39 mouse cellular contexts compared by ENCODE assay signal in genomic region chr2:104699659-104700058, GRCm38 (mm10). TPM values are rescaled to one million over a fixed set of nuclear protein-coding genes. Genes with fewer than 3 reads are reported as not detected.
DNase-seq lines count a peak whose midpoint lies in the region; TF ChIP-seq lines count a peak whose summit lies in the region.
"Had no signal": no experiment of that assay in that cellular context is flagged by ENCODE, and none has a peak within 500 bp of the region (broad histone marks: within the 10 kb centered on the region; RNA-seq: fewer than 3 reads in every experiment).

No protein-coding gene starts in this region.

- peak; percentile 37 for DNase-seq in gastrocnemius, adult 2 months
- no peak for DNase-seq in gastrocnemius, postnatal 25 days
- peak; percentile 50 for DNase-seq in urinary bladder, postnatal 14 days (ENCODE audit: low spot score)
- no peak for DNase-seq in urinary bladder, adult 2 months (ENCODE audit: low spot score)
- peak; percentile 19 for DNase-seq in forelimb bud, embryonic 11.5 days (ENCODE audit: low read depth, low spot score)
- DNase-seq in MN1 (ENCODE audit: low spot score), result no peak
- DNase-seq in heart, adult 9 months (ENCODE audit: low spot score in 2 of 2), result no peak
- DNase-seq: adrenal gland, postnatal 36 days; cerebellum, adult 18-20 months; cerebellum, postnatal 25 days; forebrain, postnatal 0 days; heart, adult 18-20 months; heart, postnatal 10 days; kidney, adult 8-10 months; kidney, postnatal 14 days; layer of hippocampus, adult 9-11 months; retina, postnatal 1 day; right cerebral cortex, postnatal 14 days; thymus, adult 2 months; thymus, postnatal 36 days had no signal

- intact Hi-C loops in gastrocnemius, adult 2 months (cut with DNase I), result no loop called here

- H3K4me3 ChIP-seq in gastrocnemius, adult 2 months, result peak overlapping the region; percentile 41
- H3K4me3 ChIP-seq: embryonic facial prominence, embryonic 12.5 days; erythroblast, embryonic 14.5 days; forebrain, embryonic 12.5 days; heart, embryonic 13.5 days; intestine, embryonic 15.5 days; lung, embryonic 15.5 days; midbrain, embryonic 10.5 days; midbrain, embryonic 15.5 days; neural tube, embryonic 15.5 days; stomach, embryonic 15.5 days had no signal

- H3K27ac ChIP-seq in gastrocnemius, adult 2 months, result peak overlapping the region; percentile 44
- H3K27ac ChIP-seq: embryonic facial prominence, embryonic 12.5 days; forebrain, embryonic 12.5 days; heart, embryonic 13.5 days; intestine, embryonic 15.5 days; lung, embryonic 15.5 days; midbrain, embryonic 10.5 days; midbrain, embryonic 15.5 days; neural tube, embryonic 15.5 days; stomach, embryonic 15.5 days had no signal

- peak; percentile 14; the same call in 1 of the 2 replicates for TF ChIP-seq CTCF in gastrocnemius, adult 2 months (IDR thresholded peaks at IDR 0.05)

RNA-seq across cellular contexts. Expression of gene Tcp11l1, which starts 12.3 kb away (rescaled TPM):
- 1 to 10 TPM; 8.6 to 9.2 TPM for total RNA-seq in gastrocnemius, adult 2 months (2021)
- total RNA-seq in gastrocnemius, postnatal 25 days (2021), result 1 to 10 TPM; 4.4 to 7.1 TPM
- polyA plus RNA-seq in urinary bladder, adult 2 months (2012; rRNA removed), result 11.4 and 13.8 TPM in 2 replicates

RNA-seq across cellular contexts. Expression of gene Pin1rt1, which starts 16.5 kb away (rescaled TPM):
- total RNA-seq in gastrocnemius, adult 2 months (2021), result not detected
- not detected for total RNA-seq in gastrocnemius, postnatal 25 days (2021)
- polyA plus RNA-seq in urinary bladder, adult 2 months (2012; rRNA removed), result not detected in 2 replicates
- total RNA-seq: adrenal gland, adult 18-20 months; adrenal gland, postnatal 36 days; forebrain, postnatal 0 days; gastrocnemius, adult 8-10 months; heart, adult 18-20 months; heart, postnatal 10 days; left cerebral cortex, postnatal 10 days; megakaryocyte progenitor cell, adult 5-6 weeks had no signal
- polyA plus RNA-seq: brain, embryonic 14.5 days; erythroblast, embryonic 14.5 days; forebrain, embryonic 12.5 days; forebrain, postnatal 0 days; heart, embryonic 13.5 days; hindbrain, embryonic 11.5 days; intestine, embryonic 15.5 days; limb, embryonic 11.5 days; liver, embryonic 11.5 days; liver, embryonic 16.5 days; lung, embryonic 15.5 days; midbrain, embryonic 10.5 days; stomach, embryonic 15.5 days; thymus, adult 2 months had no signal

RNA-seq across cellular contexts. Expression of gene Depdc7, which starts 43.0 kb away (rescaled TPM):
- total RNA-seq in gastrocnemius, adult 2 months (2021), result 1 to 10 TPM; 1.5 to 1.7 TPM
- 1 to 10 TPM; 1.4 to 1.9 TPM for total RNA-seq in gastrocnemius, postnatal 25 days (2021)
- polyA plus RNA-seq in urinary bladder, adult 2 months (2012; rRNA removed), result 11.2 and 15.3 TPM in 2 replicates
- polyA plus RNA-seq: erythroblast, embryonic 14.5 days had no signal

Comparison
In these comparisons a context has a peak if more than half of its experiments do, and no peak if none do; other contexts are left out.
1. DNase-seq: peak in gastrocnemius, adult 2 months (single experiment), urinary bladder, postnatal 14 days (single experiment) and forelimb bud, embryonic 11.5 days (single experiment); none in gastrocnemius, postnatal 25 days (single experiment), urinary bladder, adult 2 months (single experiment), MN1 (single experiment) and heart, adult 9 months (0 of 2).